Mouse (Mus musculus) ES-Bruce4 (cell line): ENCODE measurements around the gene Raf1.

Experiments
- CTCF ChIP-seq: IDR thresholded peaks from one replicate; pipeline ENCODE4 v1.8.1; 2011; ENCODE audit warnings: low read depth, low read length
- EP300 ChIP-seq: IDR thresholded peaks from 2 replicates; pipeline ENCODE4 v1.6.1; 2011; ENCODE audit warnings: low read depth, low read length; ENCODE audit not compliant: insufficient read depth
- POLR2A ChIP-seq: IDR thresholded peaks from one replicate; pipeline ENCODE4 v1.8.1; 2011; ENCODE audit warnings: low read length; ENCODE audit not compliant: insufficient read depth

DNA sequence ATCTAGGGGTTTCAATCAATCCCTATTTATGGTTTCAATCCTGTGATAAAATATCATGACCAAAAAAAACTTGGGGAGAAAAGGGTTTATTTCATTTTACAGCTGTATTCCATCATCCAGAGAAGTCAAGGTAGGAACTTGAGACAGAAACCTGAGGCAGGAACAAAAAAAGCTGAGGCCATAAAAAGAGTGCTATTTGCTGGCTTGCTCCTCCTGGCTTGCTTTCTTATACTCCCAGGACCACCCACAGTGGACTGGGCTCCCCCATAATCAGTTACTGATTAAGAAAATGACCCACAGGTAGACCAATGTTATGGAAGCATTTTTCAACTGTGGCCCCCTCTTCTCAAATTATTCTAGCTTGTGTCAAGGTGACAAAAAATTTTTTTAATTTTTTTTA lies 24.7 kb downstream of the Raf1 start:
- no peak for TF ChIP-seq POLR2A
- no peak for TF ChIP-seq CTCF
- no peak for TF ChIP-seq EP300
